Mouse (Mus musculus): ENCODE measurements around the gene Gpr61. TPM values are rescaled to one million over a fixed set of nuclear protein-coding genes. Genes with fewer than 3 reads are reported as not detected.

Gene Gpr61
- total RNA-seq (2021), result 10 to 100 TPM; 14.5 to 15.0 TPM
- long read RNA-seq, partial matches to known transcripts, result 0 of 4 reads
- long read RNA-seq, other reads (novel, unspliced or antisense), result 4 of 4 reads

DNA sequence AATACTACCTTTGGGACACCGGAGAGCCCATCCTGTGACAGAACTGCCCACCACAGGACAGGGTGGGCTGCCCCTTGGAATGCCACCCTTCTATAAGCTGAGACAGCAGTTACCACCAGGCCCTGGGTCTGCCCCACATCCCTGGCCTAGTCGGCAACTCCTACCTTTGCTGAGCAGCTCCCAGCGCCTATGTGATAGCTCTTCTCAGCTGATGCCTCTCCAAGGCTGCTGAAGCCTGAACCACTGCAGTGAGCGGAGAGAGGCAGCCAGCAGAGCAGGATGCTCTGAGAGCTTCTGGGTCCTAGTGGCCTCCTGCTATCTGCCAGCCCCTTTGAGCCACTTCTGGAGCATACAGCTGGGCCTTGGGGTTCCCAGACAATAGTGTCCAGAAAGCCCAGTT lies at the start of gene Gpr61:
Gpr61 (minus strand) TSS at position 227 of the 400 bp plus-strand sequence.
- DNase-seq (ENCODE audit: low spot score in 2 of 2), result peak in 1 of 2 experiments; percentile 63

DNA sequence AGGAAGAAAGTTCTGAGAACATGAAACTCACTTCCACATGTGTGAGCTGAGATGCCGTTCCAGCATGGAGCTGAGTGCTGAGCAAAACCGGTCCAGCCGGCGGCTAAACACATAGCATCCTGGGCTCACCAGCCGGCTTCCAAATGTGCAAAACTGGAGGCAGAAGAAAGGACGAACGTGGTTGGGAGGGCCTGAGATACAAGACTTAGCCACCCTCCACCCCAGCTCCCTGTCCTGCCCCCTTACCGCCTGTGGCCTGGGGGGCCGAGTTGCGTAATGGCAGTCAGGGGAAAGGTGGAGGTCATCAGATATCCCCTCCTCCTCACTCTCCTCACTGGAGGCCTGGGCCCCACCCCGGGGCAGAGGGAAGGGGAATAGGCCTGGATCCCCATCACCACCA lies 49.8 kb upstream of the Gpr61 start:
- peak in 1 of 2 experiments; percentile 6 for DNase-seq (ENCODE audit: low spot score in 2 of 2)

DNA sequence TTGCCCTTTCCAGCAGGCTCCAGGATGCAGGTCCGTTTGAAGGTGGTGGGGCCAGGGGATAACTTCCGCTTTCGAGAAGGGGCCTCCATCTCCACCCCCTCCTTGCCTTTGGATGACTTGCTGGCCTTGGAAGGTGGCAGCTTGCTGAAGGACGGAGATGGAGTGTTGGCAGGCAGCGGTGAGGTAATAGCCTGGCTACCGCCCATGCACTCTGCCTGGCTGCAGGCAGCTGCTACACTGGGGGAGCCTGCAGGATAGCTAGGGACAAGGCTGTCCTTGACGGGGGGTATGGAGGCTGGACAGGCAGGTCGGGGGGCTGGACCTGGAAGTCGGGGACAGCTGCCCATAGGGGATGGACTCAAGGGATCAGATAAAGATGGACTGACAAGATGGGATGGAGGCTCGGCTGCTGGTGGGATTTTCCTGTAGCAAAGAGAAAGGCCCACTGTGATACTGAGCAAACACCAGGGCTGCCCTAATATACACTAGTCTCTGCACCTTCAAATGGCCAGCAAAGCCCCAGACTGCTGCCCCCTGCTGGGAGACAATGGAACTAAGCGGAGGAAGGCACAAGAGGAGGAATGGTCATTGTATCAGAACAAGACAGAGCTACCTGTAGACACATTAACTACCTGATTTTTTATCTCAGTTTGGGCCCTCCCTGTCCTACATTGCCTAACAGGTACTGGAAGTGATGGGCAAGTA lies 49.1 kb upstream of the Gpr61 start:
- peak; percentile 86 for DNase-seq (ENCODE audit: low spot score in 2 of 2)

GRCm38 (mm10) chr3:108203212-108203611 lies 48.5 kb upstream of the Gpr61 start:
- no peak for DNase-seq (ENCODE audit: low spot score in 2 of 2)

- no peak for DNase-seq (ENCODE audit: low spot score in 2 of 2)
Observed at GRCm38 (mm10) chr3:108202506-108202905, 47.8 kb upstream of the Gpr61 start.

- DNase-seq (ENCODE audit: low spot score in 2 of 2), result peak; percentile 88 to 94
Observed at GRCm38 (mm10) chr3:108200329-108201323, 45.9 kb upstream of the Gpr61 start, which contains the start of gene Cyb561d1. Gene Cyb561d1, minus strand, starts transcription at chr3:108201212.

DNA sequence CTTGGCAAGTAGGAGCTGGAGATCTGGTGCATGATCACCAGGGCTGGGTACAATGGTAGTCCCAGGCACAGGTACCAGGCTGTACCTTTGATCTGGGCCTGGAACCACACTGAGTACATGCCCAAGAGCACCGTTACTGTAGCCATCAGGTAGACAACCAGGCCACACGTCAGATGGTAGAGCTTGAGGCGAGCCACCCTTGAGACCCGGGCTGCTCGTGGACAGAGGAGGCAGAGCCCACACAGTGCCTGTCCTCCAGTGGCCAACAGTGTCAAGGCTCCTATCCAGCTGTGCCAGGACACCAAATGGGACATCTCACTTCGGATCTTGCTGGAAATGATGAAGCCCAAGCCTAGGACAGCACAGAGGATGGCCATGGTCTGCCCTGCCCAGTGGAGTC lies 44.5 kb upstream of the Gpr61 start:
- no peak for DNase-seq (ENCODE audit: low spot score in 2 of 2)

DNA sequence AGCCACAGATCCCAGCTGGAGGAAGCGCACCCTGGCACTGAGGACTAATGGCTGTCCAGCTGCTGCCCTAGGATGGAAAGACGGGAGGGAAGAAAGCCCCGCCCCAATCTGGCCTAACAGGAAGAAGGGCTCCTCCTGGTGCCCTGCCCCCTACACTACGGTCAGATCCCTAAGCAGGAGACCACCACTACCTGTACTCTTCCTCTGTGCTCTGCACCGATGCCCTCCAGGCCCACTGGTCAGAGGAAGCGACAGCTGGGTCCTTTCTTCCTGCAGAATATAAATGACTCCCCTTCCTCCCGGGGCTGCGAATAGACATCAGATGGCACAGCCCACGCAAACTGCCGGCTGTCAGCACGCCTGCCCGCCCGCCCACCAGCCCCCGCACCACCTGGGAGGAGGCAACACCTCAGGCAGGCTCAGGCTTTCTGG lies 42.4 kb upstream of the Gpr61 start:
- peak; percentile 72 to 76 for DNase-seq (ENCODE audit: low spot score in 2 of 2)

DNA sequence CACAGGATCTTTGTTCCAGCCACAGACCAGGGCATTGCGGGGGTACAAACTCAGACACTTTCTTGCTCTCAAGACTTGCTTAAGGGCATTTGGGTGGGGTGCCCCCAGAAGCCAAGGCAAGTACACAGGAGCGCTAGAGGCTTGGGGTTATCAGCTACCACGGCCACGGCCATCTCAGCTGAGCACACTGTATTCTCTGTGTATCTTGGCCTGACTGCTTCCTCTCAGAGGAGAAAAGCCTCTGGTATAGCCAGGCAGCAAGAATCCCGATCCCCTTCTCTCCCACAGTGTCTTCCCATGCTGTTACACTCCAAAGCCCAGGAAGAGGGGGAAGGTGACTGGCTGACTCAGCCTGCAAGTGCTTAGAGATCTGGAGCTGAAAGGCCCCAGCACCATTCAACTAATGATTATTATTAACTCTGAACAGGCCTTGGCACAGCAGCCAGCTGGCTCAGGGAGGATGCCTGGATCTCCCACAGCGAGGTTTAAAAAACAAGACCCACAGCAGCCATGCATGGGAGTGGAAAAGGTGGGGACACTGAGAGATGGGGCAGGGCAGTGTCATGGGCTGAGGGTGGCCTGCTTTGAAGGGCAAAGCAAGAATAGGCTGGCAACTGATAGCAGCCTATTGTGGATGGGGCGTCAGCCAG lies 41.4 kb upstream of the Gpr61 start:
- DNase-seq (ENCODE audit: low spot score in 2 of 2), result peak; percentile 61 to 66

DNA sequence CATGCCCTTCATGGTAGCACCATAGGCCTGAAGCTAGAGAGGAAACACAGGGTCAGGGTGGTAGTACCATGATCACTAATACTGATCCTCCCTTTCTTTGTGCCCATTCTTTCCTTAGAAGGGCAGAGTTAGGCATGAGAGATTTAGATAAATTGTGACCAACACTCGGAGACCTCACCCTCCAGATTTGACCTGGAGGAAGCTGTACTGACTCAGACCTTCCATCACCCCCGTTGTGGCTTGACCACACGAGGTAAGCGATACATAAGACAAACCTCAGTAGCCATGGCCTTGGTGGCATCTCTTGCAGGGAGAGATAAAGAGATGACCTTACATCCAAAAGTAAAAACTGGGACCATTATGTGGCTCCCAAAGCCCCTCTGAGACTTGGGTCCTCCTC lies 40.6 kb upstream of the Gpr61 start:
- DNase-seq (ENCODE audit: low spot score in 2 of 2), result no peak

DNA sequence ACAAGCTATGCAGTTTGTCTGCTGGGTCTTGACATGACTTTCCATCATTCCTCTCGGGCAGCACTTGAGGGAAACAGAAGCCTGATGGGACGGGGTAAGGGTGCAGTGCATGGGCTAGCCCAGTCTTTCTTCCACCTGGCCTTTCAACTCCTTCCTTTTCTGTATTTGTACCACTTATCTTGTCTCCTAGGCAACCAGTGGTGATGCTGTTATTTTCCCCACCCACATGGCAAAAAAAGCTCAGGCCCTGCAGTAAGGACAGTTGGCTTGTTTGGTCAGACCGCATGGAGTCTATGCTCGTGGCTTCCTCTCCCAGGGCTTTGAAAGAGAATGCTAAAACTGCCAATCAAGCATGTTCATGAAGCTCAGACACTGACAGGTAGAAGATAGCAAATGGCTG lies 39.0 kb upstream of the Gpr61 start:
- DNase-seq (ENCODE audit: low spot score in 2 of 2), result no peak

- no peak for DNase-seq (ENCODE audit: low spot score in 2 of 2)
Observed at GRCm38 (mm10) chr3:108189897-108190296, 35.2 kb upstream of the Gpr61 start.

DNA sequence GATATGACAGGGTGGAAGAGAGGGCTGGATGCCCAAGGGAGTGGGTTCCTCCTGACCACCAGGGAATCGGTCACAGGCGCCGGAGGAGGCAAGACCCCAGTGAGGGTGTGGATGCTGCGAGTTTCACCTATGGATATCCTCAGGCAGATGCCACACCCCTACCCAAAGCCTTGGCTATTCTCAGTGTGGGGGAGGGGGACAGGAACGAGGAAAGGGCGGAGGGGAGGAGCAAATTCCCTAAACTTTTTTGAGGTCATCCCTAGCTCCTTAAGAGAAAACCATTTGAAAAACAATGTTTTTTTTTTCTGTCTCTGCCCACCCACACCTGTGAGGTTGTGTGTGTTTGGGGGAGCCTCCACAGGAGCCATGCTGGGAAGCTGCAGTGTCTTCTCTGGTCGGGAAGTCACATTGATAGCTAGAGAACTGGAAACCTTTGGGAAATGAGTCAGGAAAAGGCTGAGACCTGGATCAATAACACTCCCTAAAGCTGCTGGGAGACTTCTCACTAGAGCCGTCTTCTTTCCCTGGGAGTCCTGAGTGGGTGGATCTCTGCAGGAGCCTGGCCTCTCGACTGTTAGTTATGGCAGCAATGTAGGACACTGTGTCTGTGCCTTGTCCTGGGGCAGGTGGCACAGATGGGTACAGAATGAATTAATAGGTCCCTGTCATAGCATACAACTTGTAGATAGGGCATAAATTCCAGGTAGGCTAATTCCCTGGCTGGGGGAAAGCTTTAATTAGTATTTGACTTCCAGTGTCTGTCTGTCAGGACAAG lies 34.2 kb upstream of the Gpr61 start:
- no peak for DNase-seq (ENCODE audit: low spot score in 2 of 2)

GRCm38 (mm10) chr3:108187111-108187795 lies 32.6 kb upstream of the Gpr61 start:
- peak; percentile 19 to 32 for DNase-seq (ENCODE audit: low spot score in 2 of 2)

DNA sequence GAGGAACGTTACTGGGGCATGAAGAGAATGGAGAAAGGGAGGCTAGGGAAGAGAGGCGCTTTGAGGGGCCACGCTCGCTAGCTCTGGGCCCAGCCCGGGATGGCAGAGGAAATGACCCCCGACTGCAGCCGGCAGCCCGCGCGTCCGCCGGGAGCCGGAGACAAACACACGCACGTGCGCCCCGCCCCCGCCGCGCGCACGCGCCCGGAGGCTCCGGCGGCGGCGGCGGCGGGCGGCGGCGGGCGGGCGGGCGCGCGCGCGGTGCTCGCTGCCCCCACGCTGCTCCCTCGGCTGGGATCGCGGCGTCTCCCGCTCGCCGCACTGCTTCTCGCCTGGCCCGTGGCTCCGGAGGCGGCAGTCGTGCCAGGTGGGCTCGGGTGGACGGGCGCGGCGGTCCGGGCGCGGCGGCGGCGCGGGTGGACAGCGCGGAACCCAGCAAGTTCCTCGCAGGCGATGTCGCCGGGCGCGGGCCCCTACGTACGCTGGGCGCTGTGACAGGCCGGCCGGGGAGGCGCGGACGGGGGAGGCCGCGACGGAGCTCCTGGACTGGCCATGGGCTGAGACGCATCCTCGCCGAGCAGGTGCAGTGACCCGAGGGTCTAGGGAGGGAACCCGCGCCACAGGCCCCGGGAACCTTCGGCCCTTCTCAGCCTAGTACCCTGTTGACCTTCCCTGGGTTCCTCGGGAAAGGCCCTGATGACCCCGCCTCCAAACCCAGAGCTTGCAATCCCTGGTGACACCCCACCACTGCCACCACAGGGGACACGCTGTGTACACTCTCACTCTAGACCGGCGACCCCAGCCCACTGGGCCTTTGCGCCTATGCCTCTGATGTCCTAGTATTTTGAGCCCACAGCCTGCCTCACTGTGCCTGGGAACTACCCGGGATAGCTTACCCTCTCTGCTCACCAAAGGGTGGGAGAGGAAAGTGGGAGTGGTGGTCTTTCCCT lies 31.7 kb upstream of the Gpr61 start, which contains the start of gene Amigo1:
Amigo1 (plus strand) TSS at position 238 of the 950 bp plus-strand sequence.
- DNase-seq (ENCODE audit: low spot score in 2 of 2), result peak; percentile 37 to 61

- no peak for DNase-seq (ENCODE audit: low spot score in 2 of 2)
Observed at GRCm38 (mm10) chr3:108185460-108186097, 30.9 kb upstream of the Gpr61 start.

DNA sequence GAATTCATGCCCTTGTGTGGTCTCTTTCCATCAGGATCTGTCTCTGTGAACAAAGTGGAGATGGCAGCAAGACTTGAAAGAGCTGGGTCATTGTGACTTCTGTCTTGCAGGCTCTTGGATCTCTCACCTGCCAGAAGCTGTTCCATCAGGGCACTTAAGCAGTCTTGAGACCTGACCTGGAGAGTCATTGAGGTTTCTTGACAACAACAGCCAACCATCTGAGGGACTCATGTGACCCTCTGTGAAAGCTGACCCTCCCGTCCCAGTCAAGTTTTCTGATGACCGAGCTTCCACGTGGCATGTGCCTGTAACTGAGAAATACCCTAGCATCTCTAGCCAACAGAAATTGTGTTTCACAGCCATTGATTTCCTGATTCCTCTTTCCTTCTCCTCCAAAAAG lies 30.1 kb upstream of the Gpr61 start:
- no peak for DNase-seq (ENCODE audit: low spot score in 2 of 2)

DNA sequence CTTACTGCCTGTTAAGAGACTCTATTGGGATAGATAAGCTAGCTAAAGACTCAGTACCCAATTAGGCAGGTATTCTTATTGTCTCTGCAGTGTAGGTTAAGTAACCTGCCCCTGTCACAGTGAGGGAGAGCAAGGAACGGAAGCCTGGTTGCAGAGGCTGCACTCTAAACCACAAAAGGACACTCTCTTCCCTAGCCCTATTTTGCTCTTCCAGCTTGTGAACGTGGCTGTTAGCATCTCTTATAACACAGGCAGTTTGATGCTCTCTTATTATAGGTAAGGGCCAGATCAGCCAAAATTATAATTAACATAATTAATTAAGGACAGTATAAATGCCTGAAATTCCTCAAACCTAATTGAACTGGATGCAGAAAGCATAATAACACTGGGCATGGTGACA lies 25.8 kb upstream of the Gpr61 start:
- no peak for DNase-seq (ENCODE audit: low spot score in 2 of 2)
